Mouse (Mus musculus) liver, embryonic 14.5 days (tissue): ENCODE results near the gene Pdcd2l. TPM values are rescaled to one million over a fixed set of nuclear protein-coding genes. Genes with fewer than 3 reads are reported as not detected.

Experiments
- ATAC-seq: fragments of 200-750 bp; cut with Nextera tagmentation; 2 replicates; pipeline ENCODE4 v1.8.0; 2017; ENCODE audit warnings: moderate number of reproducible peaks, mild to moderate bottlenecking, moderate library complexity; ENCODE audit not compliant: insufficient read depth
- DNase-seq, 3 experiments: peaks; one replicate each; pipeline ENCODE4 v3.0.0-alpha.2; 2012 to 2013; ENCODE audit warnings: low read depth in 3 of 3, low spot score in 3 of 3
- H3K27ac ChIP-seq: fragments of 300-500 bp; sonication (generic); 2 replicates; pipeline ENCODE4 v1.5.1; 2014; ENCODE audit warnings: moderate library complexity, mild to moderate bottlenecking, control low read depth, inconsistent platforms
- H3K27me3 ChIP-seq: fragments of 300-500 bp; sonication (generic); 2 replicates; pipeline ENCODE4 v1.6.1; 2014; ENCODE audit warnings: mild to moderate bottlenecking, low read length, moderate library complexity; ENCODE audit not compliant: control insufficient read depth, insufficient read depth
- H3K36me3 ChIP-seq: fragments of 300-500 bp; sonication (generic); replicated peaks from 2 replicates; pipeline ENCODE4 v1.6.1; 2014; ENCODE audit warnings: low read depth; ENCODE audit not compliant: control insufficient read depth, insufficient read depth
- H3K4me1 ChIP-seq, 2 experiments: fragments of 200-500 bp in 1 of 2; fragments of 300-500 bp in 1 of 2; sonication (generic) in 1 of 2; replicated peaks; 2 replicates each; pipeline ENCODE4 v1.6.1; 2012 to 2014; ENCODE audit warnings: antibody characterized with exemption in 1 of 2, inconsistent platforms in 1 of 2, low read length in 1 of 2; ENCODE audit not compliant: control insufficient read depth in 2 of 2, insufficient read depth in 2 of 2
- H3K4me2 ChIP-seq: fragments of 300-500 bp; sonication (generic); 2 replicates; pipeline ENCODE4 v1.6.1; 2014; ENCODE audit warnings: low read depth, mild to moderate bottlenecking, control low read depth, moderate library complexity
- H3K4me3 ChIP-seq, 2 experiments: fragments of 200-500 bp in 1 of 2; fragments of 300-500 bp in 1 of 2; sonication (generic) in 1 of 2; 2 replicates each; pipeline ENCODE4 v1.5.1; 2012 to 2014; ENCODE audit warnings: low read depth in 2 of 2, low read length in 2 of 2, mild to moderate bottlenecking in 2 of 2, control low read depth in 1 of 2, inconsistent platforms in 1 of 2, moderate library complexity in 1 of 2; ENCODE audit not compliant: insufficient read depth in 1 of 2
- H3K9ac ChIP-seq: fragments of 300-500 bp; sonication (generic); replicated peaks from 2 replicates; pipeline ENCODE4 v1.6.1; 2014; ENCODE audit warnings: mild to moderate bottlenecking, control low read depth, moderate library complexity
- H3K9me3 ChIP-seq: fragments of 300-500 bp; sonication (generic); 2 replicates; pipeline ENCODE4 v1.6.1; 2016; ENCODE audit warnings: low read length, mixed read lengths; ENCODE audit not compliant: control insufficient read depth
- CTCF ChIP-seq: IDR thresholded peaks from 2 replicates; pipeline ENCODE4 v1.5.1; 2016; ENCODE audit warnings: antibody characterized with exemption, low read depth, control low read depth
- EP300 ChIP-seq: IDR thresholded peaks from 2 replicates; pipeline ENCODE4 v1.6.1; 2016; ENCODE audit warnings: antibody characterized with exemption, low read depth
- WGBS: fragments of 180-500 bp; shearing (Covaris S2); extraction: QIAGEN DNeasy Blood & Tissue Kit; methylation state at CpG from one replicate; pipeline ENCODE4 v1.1.7; 2014; ENCODE audit not compliant: insufficient replicate concordance; 5-methylcytosine and 5-hydroxymethylcytosine counted together
- polyA plus RNA-seq, 2 experiments: library from polyadenylated mRNA; depleted of rRNA in 1 of 2; stranded (reverse) in 1 of 2; unstranded in 1 of 2; fragments of >200 nt; fragmentation: Nextera tagmentation in 1 of 2; extraction: Ambion mirVana in 1 of 2; gene quantifications; 2 replicates each; pipeline versions ENCODE4 v1.2.1 to v1.2.3; 2012 to 2014

The Pdcd2l gene
- polyA plus RNA-seq, 2 experiments: 14.1 to 20.4 TPM

DNA sequence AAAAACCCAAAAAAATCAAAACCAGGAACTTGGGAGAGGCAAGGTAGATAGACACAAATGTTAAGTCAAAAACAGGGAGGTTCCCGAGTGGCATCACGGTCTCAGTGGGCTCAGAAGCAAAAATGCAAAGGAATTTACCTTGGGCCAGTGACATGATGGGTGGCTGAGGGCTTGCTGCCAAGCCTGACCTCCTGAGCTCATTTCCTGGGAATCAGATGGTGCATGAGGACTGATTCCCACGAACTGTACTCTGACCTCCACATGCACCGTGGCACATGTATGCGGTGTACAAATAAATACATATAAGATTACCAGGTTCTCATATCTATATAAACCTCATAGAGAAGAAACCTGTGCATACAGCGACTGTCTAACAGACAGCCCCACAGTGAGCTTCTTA, 27.8 kb upstream of the Pdcd2l start:
- H3K36me3 ChIP-seq: peaks cover 24% of the 10 kb centered on the region
- no peak for DNase-seq
- no peak overlapping the region for H3K27ac ChIP-seq
- 84% methylated on average over 6 of the region's 6 CpGs for WGBS
- TF ChIP-seq EP300 (no peak), CTCF (no peak)
- H3K9me3 ChIP-seq: no peaks in the 10 kb centered on the region
- no peak overlapping the region for H3K4me3 ChIP-seq
- H3K4me1 ChIP-seq: peaks cover 7 to 23% of the 10 kb centered on the region in 2 experiments
- no peak overlapping the region for H3K4me2 ChIP-seq
- no peak for ATAC-seq
- no peaks in the 10 kb centered on the region for H3K27me3 ChIP-seq
- no peak overlapping the region for H3K9ac ChIP-seq

DNA sequence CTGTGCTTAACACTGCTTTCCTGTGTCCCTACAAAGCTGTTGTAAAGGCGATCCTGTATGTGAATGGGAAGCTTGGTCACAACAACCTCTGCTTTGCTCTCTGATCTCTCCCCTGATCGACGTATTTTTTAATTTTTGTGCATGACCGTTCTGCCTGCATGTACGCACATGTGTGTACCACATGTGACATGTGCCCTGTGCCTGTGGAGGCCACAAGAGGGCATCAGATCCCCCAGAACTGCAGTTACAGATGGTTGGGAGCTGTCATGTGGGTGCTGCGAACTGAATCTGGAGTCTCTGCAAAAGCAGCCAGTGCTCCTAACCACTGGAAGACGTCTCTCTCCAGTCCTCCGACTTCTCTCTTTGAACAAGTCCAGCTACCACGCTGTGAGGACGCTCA, 25.9 kb upstream of the Pdcd2l start:
- DNase-seq: no peak
- ATAC-seq: no peak
- TF ChIP-seq CTCF (peak; percentile 52), EP300 (no peak)
- Histone ChIP-seq H3K4me3 (no peak overlapping the region), H3K4me1 (peaks cover 2 to 9% of the 10 kb centered on the region in 2 experiments; a peak in 2 of 4 replicates), H3K4me2 (no peak overlapping the region), H3K27me3 (no peaks in the 10 kb centered on the region), H3K9ac (no peak overlapping the region), H3K27ac (no peak overlapping the region), H3K36me3 (peaks cover 31% of the 10 kb centered on the region), H3K9me3 (no peaks in the 10 kb centered on the region)
- 82% methylated on average over 10 of the region's 10 CpGs for WGBS

DNA sequence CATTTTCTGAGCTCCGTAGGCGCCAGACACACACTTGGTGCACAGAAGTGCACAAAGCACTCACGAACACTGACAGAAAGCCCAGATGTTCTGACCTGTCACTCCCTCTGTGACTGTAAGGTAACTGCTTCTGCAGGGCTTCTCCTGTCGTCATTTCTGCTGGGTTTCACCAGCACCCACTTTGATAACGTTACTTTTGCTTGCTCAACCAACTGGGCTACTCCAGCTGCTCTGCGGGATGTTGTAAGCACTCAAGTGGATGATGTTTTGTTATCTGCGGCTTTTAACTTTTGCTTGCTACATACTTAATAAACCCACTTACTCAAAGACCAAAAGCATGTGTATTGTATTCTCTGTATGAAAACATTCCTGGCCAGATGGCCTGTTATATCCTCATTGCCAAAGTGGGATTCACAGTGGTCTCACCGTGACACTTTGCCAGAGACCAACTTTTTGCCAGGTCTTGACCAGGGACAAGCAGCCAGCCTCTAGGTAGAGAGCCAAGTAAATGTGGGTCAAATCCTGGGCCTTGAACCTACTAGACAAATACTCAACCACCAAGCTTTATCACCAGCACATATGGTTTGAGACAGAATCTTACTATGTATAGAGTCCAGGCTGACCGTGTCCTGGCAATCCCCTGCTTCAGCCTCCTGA, 25.3 kb upstream of the Pdcd2l start:
- WGBS: 78% methylated on average over 9 of the region's 9 CpGs
- no peak for ATAC-seq
- Histone ChIP-seq H3K9me3 (no peaks in the 10 kb centered on the region), H3K4me3 (no peak overlapping the region), H3K9ac (no peak overlapping the region), H3K27ac (no peak overlapping the region), H3K4me2 (no peak overlapping the region), H3K4me1 (peaks cover 2 to 6% of the 10 kb centered on the region in 2 experiments; a peak in 2 of 4 replicates), H3K27me3 (no peaks in the 10 kb centered on the region), H3K36me3 (peaks cover 26% of the 10 kb centered on the region)
- no peak for TF ChIP-seq EP300
- TF ChIP-seq CTCF: no peak
- no peak for DNase-seq

DNA sequence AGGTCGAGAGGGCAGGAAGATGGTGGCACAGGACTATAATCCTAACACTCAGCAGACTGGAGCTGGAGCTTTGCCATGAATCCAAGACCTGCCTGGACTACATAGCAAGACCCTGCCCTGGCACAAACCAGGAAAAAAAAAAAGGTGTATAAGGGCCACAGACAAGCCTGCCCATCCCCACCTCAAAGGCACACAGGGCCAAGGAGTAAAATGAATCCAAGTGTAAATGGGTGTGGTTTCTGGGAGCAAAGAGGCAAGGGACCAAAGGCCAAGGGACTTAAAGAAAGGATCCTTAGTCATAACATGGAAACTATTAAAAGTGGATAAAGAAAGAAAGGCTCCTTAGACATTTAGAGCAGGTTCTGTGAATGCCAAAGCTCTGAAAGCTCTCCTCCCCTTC, 22.0 kb upstream of the Pdcd2l start:
- Histone ChIP-seq H3K27me3 (no peaks in the 10 kb centered on the region), H3K36me3 (peaks cover 26% of the 10 kb centered on the region), H3K9ac (no peak overlapping the region), H3K4me1 (no peaks in the 10 kb centered on the region), H3K9me3 (no peaks in the 10 kb centered on the region), H3K4me3 (no peak overlapping the region), H3K27ac (no peak overlapping the region), H3K4me2 (no peak overlapping the region)
- 57% methylated on average over 1 of the region's 1 CpGs for WGBS
- TF ChIP-seq EP300 (no peak), CTCF (no peak)
- DNase-seq: no peak
- no peak for ATAC-seq

DNA sequence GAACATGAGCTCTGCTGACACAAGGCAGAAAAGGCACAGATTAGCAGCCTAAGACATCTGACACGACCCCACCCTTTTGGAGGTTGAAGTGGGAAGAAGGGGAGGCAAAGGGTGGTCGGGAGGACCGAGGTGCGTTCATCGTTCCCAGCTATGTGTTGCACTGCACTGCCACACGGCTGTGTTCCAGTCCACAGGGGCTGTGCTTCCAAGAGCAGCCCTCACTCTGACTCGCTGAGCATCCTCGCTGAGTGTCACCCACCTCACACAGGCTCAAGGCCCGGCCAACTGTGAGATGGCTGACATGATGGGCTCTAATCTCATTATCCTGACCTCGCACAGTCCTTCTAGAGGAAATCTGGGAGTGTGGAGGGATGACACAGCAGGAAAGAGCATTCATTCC, 20.0 kb upstream of the Pdcd2l start:
- Histone ChIP-seq H3K4me3 (no peak overlapping the region), H3K27me3 (no peaks in the 10 kb centered on the region), H3K36me3 (peaks cover 21% of the 10 kb centered on the region), H3K4me1 (no peaks in the 10 kb centered on the region), H3K9me3 (no peaks in the 10 kb centered on the region), H3K9ac (no peak overlapping the region), H3K4me2 (no peak overlapping the region), H3K27ac (no peak overlapping the region)
- ATAC-seq: no peak
- WGBS: 77% methylated on average over 10 of the region's 10 CpGs
- TF ChIP-seq EP300: no peak
- no peak for TF ChIP-seq CTCF
- no peak for DNase-seq
